ENCODE assay signal across 8 mouse cellular contexts in the genomic region with DNA sequence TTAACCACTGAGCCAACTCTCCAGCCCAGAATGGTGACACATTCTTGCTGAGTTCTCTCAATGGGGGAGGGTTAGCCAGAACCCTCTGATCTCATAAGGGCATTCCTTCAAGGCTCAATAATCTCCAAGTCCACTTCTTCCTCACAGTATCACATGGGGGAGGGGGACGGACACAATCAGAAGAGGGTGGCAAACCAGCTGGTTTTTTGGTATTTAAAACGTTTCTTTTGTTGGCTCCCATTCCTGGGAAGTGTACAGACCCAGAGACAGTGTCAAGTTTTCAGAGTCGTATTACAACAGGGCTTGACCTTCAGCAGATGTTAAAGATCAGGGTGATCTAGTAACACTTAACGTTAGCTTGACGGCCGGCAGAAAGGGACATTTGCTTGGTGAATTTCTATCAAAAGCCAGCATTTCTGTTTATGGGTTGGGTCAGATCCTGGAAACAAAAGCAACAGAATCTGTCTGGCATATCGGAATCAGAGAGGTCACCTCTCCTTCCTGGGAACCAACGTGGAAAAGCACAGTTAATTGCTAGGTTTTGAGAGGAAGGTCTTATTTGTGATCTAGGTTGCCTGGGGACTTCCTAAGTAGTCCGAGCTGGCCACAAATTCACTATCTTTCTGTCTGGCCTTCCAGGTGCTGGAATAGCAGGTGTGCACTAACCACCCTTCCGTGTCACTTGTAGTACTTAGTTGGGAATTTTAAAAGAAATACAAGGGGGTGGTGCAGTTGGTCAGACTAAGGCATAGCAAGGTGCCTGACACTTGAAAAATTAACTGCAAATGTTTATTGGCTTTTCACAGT. TPM values are rescaled to one million over a fixed set of nuclear protein-coding genes. Genes with fewer than 3 reads are reported as not detected.
DNase-seq lines count a peak whose midpoint lies in the region; ATAC-seq and TF ChIP-seq lines count a peak whose summit lies in the region.

No protein-coding gene starts in this region.

- H3K4me1 ChIP-seq in ES-Bruce4 (ENCODE audit: control insufficient read depth, insufficient read depth, low read length) = peaks cover 8% of the 10 kb centered on the region
- no peaks in the 10 kb centered on the region; the same call in 1 of the 2 replicates for H3K4me1 ChIP-seq in forebrain, embryonic 11.5 days (replicated peaks; ENCODE audit: control insufficient read depth, insufficient read depth, low read length)
- peaks cover 15% of the 10 kb centered on the region for H3K4me1 ChIP-seq in neural tube, embryonic 11.5 days (ENCODE audit: control insufficient read depth, insufficient read depth, low read length)

- 50% methylated on average over 10 of the region's 10 CpGs for WGBS in forebrain, embryonic 11.5 days
- 40% methylated on average over 10 of the region's 10 CpGs for WGBS in neural tube, embryonic 11.5 days

- no peaks in the 10 kb centered on the region for H3K36me3 ChIP-seq in ES-Bruce4 (ENCODE audit: control insufficient read depth, insufficient read depth, low read length, poor library complexity, severe bottlenecking)
- H3K36me3 ChIP-seq in forebrain, embryonic 11.5 days (ENCODE audit: control insufficient read depth, insufficient read depth, low read length) = no peaks in the 10 kb centered on the region
- no peaks in the 10 kb centered on the region for H3K36me3 ChIP-seq in neural tube, embryonic 11.5 days (ENCODE audit: control insufficient read depth, insufficient read depth, low read length)

- peak overlapping the region; percentile 97 for H3K27ac ChIP-seq in ES-Bruce4 (ENCODE audit: insufficient read depth, low read length)
- H3K27ac ChIP-seq in forebrain, embryonic 11.5 days (ENCODE audit: low read depth, low read length) = peak overlapping the region; percentile 78; the same call in 1 of the 2 replicates
- 0 out of 2 replicates have a peak overlapping the region, but pooled peaks have one; percentile 27 for H3K27ac ChIP-seq in neural tube, embryonic 11.5 days (ENCODE audit: low read depth, low read length)

- no peak for ATAC-seq in forebrain, embryonic 11.5 days (replicated peaks; ENCODE audit: low FRiP score)
- ATAC-seq in neural tube, embryonic 11.5 days (ENCODE audit: insufficient read depth, low FRiP score, low TSS enrichment) = no peak

- TF ChIP-seq EP300 in ES-Bruce4 (IDR thresholded peaks at IDR 0.05; ENCODE audit: insufficient read depth, low read depth, low read length) = no peak

- H3K27me3 ChIP-seq in ES-Bruce4 (ENCODE audit: control insufficient read depth, insufficient read depth, low read length, poor library complexity, severe bottlenecking) = no peaks in the 10 kb centered on the region
- H3K27me3 ChIP-seq in forebrain, embryonic 11.5 days (ENCODE audit: control insufficient read depth, insufficient read depth, low read length) = no peaks in the 10 kb centered on the region
- H3K27me3 ChIP-seq in neural tube, embryonic 11.5 days (ENCODE audit: control insufficient read depth, insufficient read depth, low read length) = no peaks in the 10 kb centered on the region

- peak overlapping the region; percentile 67 for H3K4me3 ChIP-seq in ES-Bruce4 (ENCODE audit: low read depth, low read length)
- peak overlapping the region; percentile 91 for H3K4me3 ChIP-seq in forebrain, embryonic 11.5 days (ENCODE audit: low read depth, low read length)
- H3K4me3 ChIP-seq in neural tube, embryonic 11.5 days (ENCODE audit: low read depth, low read length) = peak overlapping the region; percentile 36

- H3K9ac ChIP-seq in ES-Bruce4 (ENCODE audit: low read depth, poor library complexity, severe bottlenecking) = peak overlapping the region; percentile 47
- peak overlapping the region; percentile 56 for H3K9ac ChIP-seq in forebrain, embryonic 11.5 days (ENCODE audit: low read length)
- H3K9ac ChIP-seq in neural tube, embryonic 11.5 days (ENCODE audit: low read length) = peak overlapping the region; percentile 41

- no peak for TF ChIP-seq POLR2A in ES-Bruce4 (IDR thresholded peaks at IDR 0.05; ENCODE audit: insufficient read depth, low read length)

- peak; percentile 76 for DNase-seq in 3T3-L1 (ENCODE audit: low read depth, low spot score)
- no peak for DNase-seq in forebrain, embryonic 11.5 days (ENCODE audit: low spot score)
- peak; percentile 35 to 56 for DNase-seq in kidney, postnatal 25 days
- DNase-seq in neural tube, embryonic 11.5 days (ENCODE audit: low spot score) = no peak
- DNase-seq in gastrocnemius, postnatal 4 days (ENCODE audit: low spot score in 2 of 2) = no peak
- DNase-seq in frontal cortex, postnatal 25 days (ENCODE audit: low spot score in 2 of 2) = no peak
- no peak for DNase-seq in right cerebral cortex, adult 2 months (ENCODE audit: low spot score in 2 of 2)

- no peak for TF ChIP-seq CTCF in ES-Bruce4 (IDR thresholded peaks at IDR 0.05; ENCODE audit: low read depth, low read length)

- H3K4me2 ChIP-seq in forebrain, embryonic 11.5 days (ENCODE audit: low read depth, low read length, severe bottlenecking) = peak overlapping the region; percentile 54
- peak overlapping the region; percentile 53 for H3K4me2 ChIP-seq in neural tube, embryonic 11.5 days (ENCODE audit: low read depth)

- no peaks in the 10 kb centered on the region for H3K9me3 ChIP-seq in ES-Bruce4 (replicated peaks; ENCODE audit: control insufficient read depth, insufficient read depth, low read length, poor library complexity, severe bottlenecking)
- H3K9me3 ChIP-seq in forebrain, embryonic 11.5 days (ENCODE audit: control insufficient read depth, low read length) = no peaks in the 10 kb centered on the region
- no peaks in the 10 kb centered on the region for H3K9me3 ChIP-seq in neural tube, embryonic 11.5 days (ENCODE audit: control insufficient read depth, low read length)

RNA-seq across cellular contexts. Expression of a gene that starts 1.1 kb away (rescaled TPM):
- 29.8 and 32.0 TPM in 2 replicates for polyA plus RNA-seq in ES-Bruce4 (2011; ENCODE audit: insufficient read depth, insufficient read length, low read depth, missing spikeins)
- polyA plus RNA-seq in forebrain, embryonic 11.5 days (2014; fragmentation: Nextera tagmentation; extraction: Ambion mirVana) = 19.3 and 21.2 TPM in 2 replicates
- 17.5 and 17.7 TPM in 2 replicates for polyA plus RNA-seq in neural tube, embryonic 11.5 days (2014; fragmentation: Nextera tagmentation; extraction: Ambion mirVana)
- total RNA-seq in gastrocnemius, postnatal 4 days (2021) = 10 to 100 TPM; 17.0 to 17.5 TPM

Comparison
In these comparisons a context has a peak if more than half of its experiments do, and no peak if none do; other contexts are left out.
1. DNase-seq: peak in 3T3-L1 (single experiment) and kidney, postnatal 25 days (2 of 2); none in forebrain, embryonic 11.5 days (single experiment), neural tube, embryonic 11.5 days (single experiment), gastrocnemius, postnatal 4 days (0 of 2), frontal cortex, postnatal 25 days (0 of 2) and right cerebral cortex, adult 2 months (0 of 2).
2. H3K27ac ChIP-seq: peak in every context shown above with its lines; median percentile 97 in ES-Bruce4; 78 in forebrain, embryonic 11.5 days; 27 in neural tube, embryonic 11.5 days.
3. H3K4me3 ChIP-seq: peak in every context shown above with its lines; median percentile 91 in forebrain, embryonic 11.5 days; 67 in ES-Bruce4; 36 in neural tube, embryonic 11.5 days.
4. Peak in every context shown above with its lines, with median percentiles within 50 percentile points of each other: H3K9ac ChIP-seq.